Mouse (Mus musculus) midbrain, postnatal 0 days (tissue): ENCODE data around the gene Ahnak. TPM values are rescaled to one million over a fixed set of nuclear protein-coding genes. Genes with fewer than 3 reads are reported as not detected.
"Not testable (repeated sequence)": the region's sequence is repeated elsewhere in the genome, so short reads cannot be mapped to it uniquely, and the experiment has no call there.

ENCODE experiments used
- ATAC-seq: fragments of 200-750 bp; cut with Nextera tagmentation; 2 replicates; pipeline ENCODE4 v1.8.0; 2017; ENCODE audit warnings: moderate number of reproducible peaks, mild to moderate bottlenecking, moderate TSS enrichment, moderate library complexity; ENCODE audit not compliant: low FRiP score
- DNase-seq: peaks from one replicate; pipeline ENCODE4 v3.0.0-alpha.2; 2015; ENCODE audit warnings: low spot score
- H3K27ac ChIP-seq: fragments of 300-500 bp; sonication (generic); 2 replicates; pipeline ENCODE4 v1.5.1; 2014; ENCODE audit warnings: low read depth, mild to moderate bottlenecking, low read length, mixed read lengths
- H3K27me3 ChIP-seq: fragments of 300-500 bp; sonication (generic); 2 replicates; pipeline ENCODE4 v1.6.1; 2014; ENCODE audit warnings: low read length, control low read depth, mixed read lengths; ENCODE audit not compliant: insufficient read depth
- H3K36me3 ChIP-seq: fragments of 300-500 bp; sonication (generic); 2 replicates; pipeline ENCODE4 v1.6.1; 2014; ENCODE audit warnings: low read length, control low read depth, mixed read lengths; ENCODE audit not compliant: insufficient read depth
- H3K4me1 ChIP-seq: fragments of 300-500 bp; sonication (generic); 2 replicates; pipeline ENCODE4 v1.6.1; 2014; ENCODE audit warnings: mild to moderate bottlenecking, control low read depth, antibody characterized with exemption, low read length, mixed read lengths; ENCODE audit not compliant: insufficient read depth
- H3K4me2 ChIP-seq: fragments of 300-500 bp; sonication (generic); 2 replicates; pipeline ENCODE4 v1.6.1; 2014; ENCODE audit warnings: low read depth, mild to moderate bottlenecking, low read length, mixed read lengths; ENCODE audit not compliant: poor library complexity, severe bottlenecking
- H3K4me3 ChIP-seq: fragments of 300-500 bp; sonication (generic); 2 replicates; pipeline ENCODE4 v1.5.1; 2014; ENCODE audit warnings: low read depth, mild to moderate bottlenecking, low read length, moderate library complexity
- H3K9ac ChIP-seq: fragments of 300-500 bp; sonication (generic); replicated peaks from 2 replicates; pipeline ENCODE4 v1.6.1; 2014; ENCODE audit warnings: mild to moderate bottlenecking, low read length, moderate library complexity, mixed read lengths; ENCODE audit not compliant: poor library complexity, severe bottlenecking
- H3K9me3 ChIP-seq: fragments of 300-500 bp; sonication (generic); 2 replicates; pipeline ENCODE4 v1.6.1; 2016; ENCODE audit warnings: low read length, control low read depth
- CTCF ChIP-seq: IDR thresholded peaks from 2 replicates; pipeline ENCODE4 v1.5.1; 2016; ENCODE audit warnings: antibody characterized with exemption, mild to moderate bottlenecking
- WGBS: fragments of 180-500 bp; shearing (Covaris S2); extraction: QIAGEN DNeasy Blood & Tissue Kit; methylation state at CpG from one replicate; pipeline ENCODE4 v1.1.7; 2014; 5-methylcytosine and 5-hydroxymethylcytosine counted together
- polyA plus RNA-seq: library from polyadenylated mRNA; unstranded; fragments of >200 nt; fragmentation: Nextera tagmentation; extraction: Ambion mirVana; gene quantifications from 2 replicates; pipeline ENCODE4 v1.2.1, GENCODE M21; 2015
- total RNA-seq: library from RNA; depleted of rRNA; stranded (reverse); fragments of >200 nt; gene quantifications from 2 replicates; pipeline ENCODE4 v1.2.3, GENCODE M21; 2014; rRNA removed

The Ahnak gene
- total and polyA plus RNA-seq, 2 experiments from 2014 or later, result 4.4 to 13.0 TPM

DNA sequence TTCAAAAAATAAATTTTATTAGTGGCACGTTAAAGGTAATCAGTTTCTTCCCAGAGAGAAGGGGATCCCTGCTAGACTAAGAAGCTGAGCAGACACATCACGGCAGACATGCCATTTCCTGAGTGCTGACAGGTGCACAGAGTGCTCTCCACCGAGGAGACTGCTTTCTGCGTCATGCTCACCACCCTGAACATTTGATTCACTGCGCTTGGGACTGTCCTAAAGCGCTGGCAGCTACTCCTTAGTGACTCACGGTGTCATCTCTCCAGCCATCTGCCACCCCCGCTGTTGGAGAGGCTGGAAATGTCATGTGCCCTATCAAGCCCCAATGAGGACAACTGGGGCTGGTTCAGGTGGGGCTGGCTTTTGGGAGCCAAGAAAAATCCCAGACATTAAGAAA, 123.0 kb downstream of the Ahnak start:
- Histone ChIP-seq H3K27ac (no peak overlapping the region), H3K9me3 (no peaks in the 10 kb centered on the region), H3K27me3 (no peaks in the 10 kb centered on the region), H3K4me1 (no peaks in the 10 kb centered on the region), H3K9ac (no peak overlapping the region), H3K4me2 (no peak overlapping the region), H3K4me3 (no peak overlapping the region), H3K36me3 (peaks cover 20% of the 10 kb centered on the region)
- no peak for TF ChIP-seq CTCF
- DNase-seq (no peak), ATAC-seq (no peak)
- WGBS, result 74% methylated on average over 8 of the region's 8 CpGs

DNA sequence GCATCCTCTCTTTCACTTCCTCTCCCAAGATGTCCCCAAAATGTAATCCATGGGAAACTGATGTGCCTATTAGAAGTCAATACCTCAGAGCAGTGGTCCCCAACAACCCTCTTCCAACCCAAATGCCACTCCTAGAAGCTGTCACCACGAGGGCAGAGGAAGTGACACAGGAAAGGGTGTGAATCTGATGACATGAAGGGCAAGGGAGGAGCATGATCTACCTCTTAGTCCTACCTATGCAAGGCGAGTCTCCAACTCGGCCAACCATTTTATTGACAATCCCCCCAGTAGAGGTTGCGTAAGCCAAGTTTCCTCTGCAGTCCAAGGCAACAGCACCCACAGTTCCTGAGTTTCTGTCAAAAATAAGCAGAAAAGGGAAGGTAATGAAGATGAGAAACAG, 127.2 kb downstream of the Ahnak start:
- TF ChIP-seq CTCF, result no peak
- DNase-seq (no peak), ATAC-seq (no peak)
- no peaks in the 10 kb centered on the region for H3K27me3 ChIP-seq
- 80% methylated on average over 4 of the region's 4 CpGs for WGBS
- no peak overlapping the region for H3K4me3 ChIP-seq
- no peaks in the 10 kb centered on the region for H3K9me3 ChIP-seq
- H3K36me3 ChIP-seq, result peaks cover 23% of the 10 kb centered on the region
- H3K4me2 ChIP-seq, result no peak overlapping the region
- no peak overlapping the region for H3K9ac ChIP-seq
- no peak overlapping the region for H3K27ac ChIP-seq
- no peaks in the 10 kb centered on the region for H3K4me1 ChIP-seq

DNA sequence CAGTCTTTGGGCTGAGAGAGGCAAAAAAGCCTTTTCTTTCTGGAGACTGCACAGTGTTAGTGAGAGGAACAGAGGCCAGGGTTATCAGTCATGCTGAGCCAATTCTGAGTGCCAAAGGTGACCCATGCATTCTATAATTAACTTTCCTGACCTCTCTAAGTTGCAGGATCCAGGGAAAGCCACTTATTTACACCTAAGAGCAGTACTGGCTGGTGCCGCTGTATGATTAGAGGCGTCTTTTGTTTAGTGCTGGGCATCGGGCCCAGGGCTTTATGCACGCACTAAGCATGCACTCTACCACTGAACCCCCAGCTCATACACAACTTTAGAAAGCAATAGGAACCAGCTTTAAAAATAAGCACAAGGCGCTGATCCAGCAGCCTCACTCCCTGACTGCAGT, 128.2 kb downstream of the Ahnak start:
- WGBS, result 65% methylated on average over 5 of the region's 5 CpGs
- no peak overlapping the region for H3K4me2 ChIP-seq
- ATAC-seq (no peak), DNase-seq (no peak)
- no peaks in the 10 kb centered on the region for H3K4me1 ChIP-seq
- no peaks in the 10 kb centered on the region for H3K9me3 ChIP-seq
- no peak overlapping the region for H3K9ac ChIP-seq
- no peak for TF ChIP-seq CTCF
- H3K27me3 ChIP-seq, result no peaks in the 10 kb centered on the region
- peaks cover 23% of the 10 kb centered on the region for H3K36me3 ChIP-seq
- no peak overlapping the region for H3K27ac ChIP-seq
- H3K4me3 ChIP-seq, result no peak overlapping the region

DNA sequence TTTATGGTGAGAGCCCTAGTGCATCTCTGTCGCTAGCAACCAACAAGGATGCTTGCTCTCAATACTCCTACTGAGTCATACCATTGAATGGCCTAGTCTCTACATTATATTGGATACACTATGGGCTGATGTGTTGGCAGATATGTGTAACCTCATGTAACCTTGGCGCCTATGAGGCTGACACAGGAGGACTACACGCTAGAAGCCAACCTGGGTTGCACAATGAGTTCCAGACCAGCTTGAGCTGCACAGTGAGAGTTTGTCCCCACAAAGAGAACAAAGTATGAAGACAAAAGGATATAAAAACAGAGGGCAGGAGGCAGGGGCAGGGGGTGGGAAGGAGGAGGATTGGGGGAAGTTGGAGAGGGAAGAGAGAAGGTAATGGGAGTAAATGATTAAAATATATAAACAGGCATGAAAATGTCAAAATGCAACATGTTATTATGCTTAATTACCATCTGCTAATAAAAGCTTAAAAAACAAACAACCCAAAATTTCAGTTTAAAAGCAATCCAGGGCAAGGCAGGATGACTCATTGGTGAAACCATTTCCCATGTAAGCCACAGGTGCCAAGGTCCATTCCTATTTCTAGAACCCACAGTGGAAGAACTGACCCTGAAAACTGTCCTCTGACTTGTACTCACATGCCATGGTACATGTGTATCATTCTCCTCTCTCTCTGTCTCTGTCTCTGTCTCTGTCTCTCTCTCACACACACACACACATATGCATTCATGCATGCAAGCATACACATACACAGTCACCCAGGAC, 130.8 kb downstream of the Ahnak start:
- Histone ChIP-seq H3K4me2 (no peak overlapping the region), H3K36me3 (peaks cover 12% of the 10 kb centered on the region), H3K27ac (no peak overlapping the region), H3K27me3 (no peaks in the 10 kb centered on the region), H3K4me1 (no peaks in the 10 kb centered on the region), H3K9ac (no peak overlapping the region), H3K9me3 (no peaks in the 10 kb centered on the region), H3K4me3 (no peak overlapping the region)
- WGBS, result 87% methylated on average over 3 of the region's 3 CpGs
- DNase-seq, result no peak
- no peak for ATAC-seq
- TF ChIP-seq CTCF, result no peak

DNA sequence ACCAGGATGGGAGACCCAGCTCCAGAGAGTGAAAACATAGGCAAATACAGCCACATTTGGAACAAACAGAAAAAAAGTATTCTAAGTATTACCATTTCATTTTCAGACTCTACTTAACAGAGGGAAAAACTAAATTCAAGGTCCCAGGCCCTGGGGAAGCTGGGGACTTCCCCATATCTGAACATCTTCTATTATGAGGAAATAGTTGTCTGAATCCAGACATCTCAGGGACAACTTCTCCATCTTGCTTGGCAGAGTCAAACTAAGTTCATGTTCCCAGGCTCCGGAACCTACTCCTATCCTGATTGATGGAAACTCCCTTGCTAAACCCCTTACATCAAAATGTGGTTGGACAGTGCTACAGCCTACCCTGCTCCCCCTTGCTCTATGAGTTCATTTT, 133.3 kb downstream of the Ahnak start:
- ATAC-seq (no peak), DNase-seq (no peak)
- Histone ChIP-seq H3K9me3 (no peaks in the 10 kb centered on the region), H3K27me3 (no peaks in the 10 kb centered on the region), H3K36me3 (0 out of 2 replicates have a peak, but pooled peaks cover 2% of the 10 kb centered on the region), H3K4me1 (no peaks in the 10 kb centered on the region), H3K27ac (no peak overlapping the region), H3K9ac (no peak overlapping the region), H3K4me3 (no peak overlapping the region), H3K4me2 (no peak overlapping the region)
- TF ChIP-seq CTCF, result no peak
- 97% methylated on average over 1 of the region's 1 CpGs for WGBS

DNA sequence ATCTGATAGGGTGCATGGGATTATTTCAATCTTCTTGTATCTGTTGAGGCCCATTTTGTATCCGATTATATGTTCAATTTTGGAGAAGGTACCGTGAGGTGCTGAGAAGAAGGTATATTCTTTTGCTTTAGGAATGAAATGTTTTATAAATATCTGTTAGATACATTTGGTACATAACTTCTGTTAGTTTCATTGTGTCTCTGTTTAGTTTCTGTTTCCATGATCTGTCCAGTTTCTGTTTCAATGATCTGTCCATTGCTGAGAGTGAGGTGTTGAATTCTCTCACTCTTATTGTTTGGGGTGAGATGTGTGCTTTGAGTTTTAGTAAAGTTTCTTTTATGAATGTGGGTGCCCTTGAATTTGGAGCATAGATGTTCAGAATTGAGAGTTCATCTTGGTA, 134.9 kb downstream of the Ahnak start:
- H3K27ac ChIP-seq, H3K36me3 ChIP-seq, H3K27me3 ChIP-seq, H3K9ac ChIP-seq, H3K9me3 ChIP-seq, DNase-seq, H3K4me3 ChIP-seq, ATAC-seq, H3K4me1 ChIP-seq, H3K4me2 ChIP-seq: not testable (repeated sequence)
- 100% methylated on average over 2 of the region's 2 CpGs for WGBS

Other genes with a start within 250 kb of the Ahnak start
- not detected in 2 replicates for gene 1700092M07Rik, start 248.6 kb upstream of the Ahnak start, total RNA-seq
- 0.64 TPM in 1 of 2 replicates, not detected in the other for gene 1700092M07Rik, start 248.6 kb upstream of the Ahnak start, polyA plus RNA-seq
- gene Stx5a, start 247.9 kb upstream of the Ahnak start, total RNA-seq, result 112 and 147 TPM in 2 replicates
- gene Stx5a, start 247.9 kb upstream of the Ahnak start, polyA plus RNA-seq, result 104 and 106 TPM in 2 replicates
- gene Nxf1, start 232.2 kb upstream of the Ahnak start, total RNA-seq, result 67.4 and 75.6 TPM in 2 replicates
- gene Nxf1, start 232.2 kb upstream of the Ahnak start, polyA plus RNA-seq, result 90.0 and 92.8 TPM in 2 replicates
- gene Tmem223, start 218.3 kb upstream of the Ahnak start, total RNA-seq, result 210 and 320 TPM in 2 replicates
- 202 and 230 TPM in 2 replicates for gene Tmem223, start 218.3 kb upstream of the Ahnak start, polyA plus RNA-seq
- 20.4 and 27.3 TPM in 2 replicates for gene Tmem179b, start 214.8 kb upstream of the Ahnak start, total RNA-seq
- 19.1 and 21.1 TPM in 2 replicates for gene Tmem179b, start 214.8 kb upstream of the Ahnak start, polyA plus RNA-seq
- gene Taf6l, start 202.9 kb upstream of the Ahnak start, total RNA-seq, result 32.5 and 38.7 TPM in 2 replicates
- gene Taf6l, start 202.9 kb upstream of the Ahnak start, polyA plus RNA-seq, result 25.2 and 26.4 TPM in 2 replicates
- 67.2 and 67.5 TPM in 2 replicates for gene Polr2g, start 190.7 kb upstream of the Ahnak start, total RNA-seq
- 163 and 171 TPM in 2 replicates for gene Polr2g, start 190.7 kb upstream of the Ahnak start, polyA plus RNA-seq
- gene Zbtb3, start 186.7 kb upstream of the Ahnak start, total RNA-seq, result 6.0 and 6.2 TPM in 2 replicates
- 3.2 and 4.5 TPM in 2 replicates for gene Zbtb3, start 186.7 kb upstream of the Ahnak start, polyA plus RNA-seq
- gene Ttc9c, start 170.0 kb upstream of the Ahnak start, total RNA-seq, result 63.0 and 63.8 TPM in 2 replicates
- 38.8 and 45.3 TPM in 2 replicates for gene Ttc9c, start 170.0 kb upstream of the Ahnak start, polyA plus RNA-seq
- 25.9 and 36.2 TPM in 2 replicates for gene Hnrnpul2, start 169.3 kb upstream of the Ahnak start, total RNA-seq
- gene Hnrnpul2, start 169.3 kb upstream of the Ahnak start, polyA plus RNA-seq, result 4.6 and 5.5 TPM in 2 replicates
- gene AC129217.1, start 159.5 kb upstream of the Ahnak start, total RNA-seq, result 5.6 and 12.7 TPM in 2 replicates
- gene AC129217.1, start 159.5 kb upstream of the Ahnak start, polyA plus RNA-seq, result not detected in 2 replicates
- gene Bscl2, start 151.8 kb upstream of the Ahnak start, total RNA-seq, result 112 and 121 TPM in 2 replicates
- gene Bscl2, start 151.8 kb upstream of the Ahnak start, polyA plus RNA-seq, result 101 and 108 TPM in 2 replicates
- 103 and 119 TPM in 2 replicates for gene Gng3, start 150.1 kb upstream of the Ahnak start, total RNA-seq
- 746 and 809 TPM in 2 replicates for gene Gng3, start 150.1 kb upstream of the Ahnak start, polyA plus RNA-seq
- gene Lrrn4cl, start 138.5 kb upstream of the Ahnak start, total RNA-seq, result 2.7 and 3.5 TPM in 2 replicates
- gene Lrrn4cl, start 138.5 kb upstream of the Ahnak start, polyA plus RNA-seq, result 2.0 and 2.1 TPM in 2 replicates
- gene Ubxn1, start 117.8 kb upstream of the Ahnak start, total RNA-seq, result 73.5 and 73.8 TPM in 2 replicates
- 142 and 143 TPM in 2 replicates for gene Ubxn1, start 117.8 kb upstream of the Ahnak start, polyA plus RNA-seq
- 22.6 and 26.5 TPM in 2 replicates for gene Uqcc3, start 108.4 kb upstream of the Ahnak start, total RNA-seq
- 64.2 and 65.0 TPM in 2 replicates for gene Uqcc3, start 108.4 kb upstream of the Ahnak start, polyA plus RNA-seq
- gene Lbhd1, start 105.6 kb upstream of the Ahnak start, total RNA-seq, result 4.2 and 6.6 TPM in 2 replicates
- gene Lbhd1, start 105.6 kb upstream of the Ahnak start, polyA plus RNA-seq, result 17.7 and 20.6 TPM in 2 replicates
- not detected in 2 replicates for gene Gm49403, start 105.4 kb upstream of the Ahnak start, total RNA-seq
- gene Gm49403, start 105.4 kb upstream of the Ahnak start, polyA plus RNA-seq, result not detected in 2 replicates
- gene 1810009A15Rik, start 100.4 kb upstream of the Ahnak start, total RNA-seq, result 17.8 and 23.7 TPM in 2 replicates
- 29.2 and 32.9 TPM in 2 replicates for gene 1810009A15Rik, start 100.4 kb upstream of the Ahnak start, polyA plus RNA-seq
- gene Gm49416, start 100.4 kb upstream of the Ahnak start, total RNA-seq, result 3.8 TPM in 1 of 2 replicates, not detected in the other
- not detected in 2 replicates for gene Gm49416, start 100.4 kb upstream of the Ahnak start, polyA plus RNA-seq
- 30.3 and 37.8 TPM in 2 replicates for gene Ints5, start 96.3 kb upstream of the Ahnak start, total RNA-seq
- gene Ints5, start 96.3 kb upstream of the Ahnak start, polyA plus RNA-seq, result 20.2 and 21.8 TPM in 2 replicates
- gene Ganab, start 91.2 kb upstream of the Ahnak start, total RNA-seq, result 86.9 and 88.5 TPM in 2 replicates
- gene Ganab, start 91.2 kb upstream of the Ahnak start, polyA plus RNA-seq, result 49.4 and 49.8 TPM in 2 replicates
- 111 TPM in 2 replicates for gene B3gat3, start 68.9 kb upstream of the Ahnak start, total RNA-seq
- 95.5 and 99.7 TPM in 2 replicates for gene B3gat3, start 68.9 kb upstream of the Ahnak start, polyA plus RNA-seq
- gene Rom1, start 59.9 kb upstream of the Ahnak start, total RNA-seq, result 3.0 and 6.3 TPM in 2 replicates
- 2.7 and 3.5 TPM in 2 replicates for gene Rom1, start 59.9 kb upstream of the Ahnak start, polyA plus RNA-seq
- gene Eml3, start 59.7 kb upstream of the Ahnak start, total RNA-seq, result 6.3 and 9.3 TPM in 2 replicates
- gene Eml3, start 59.7 kb upstream of the Ahnak start, polyA plus RNA-seq, result 8.7 and 9.0 TPM in 2 replicates
- 64.3 and 65.6 TPM in 2 replicates for gene Mta2, start 47.4 kb upstream of the Ahnak start, total RNA-seq
- 73.6 and 77.9 TPM in 2 replicates for gene Mta2, start 47.4 kb upstream of the Ahnak start, polyA plus RNA-seq
- gene Tut1, start 35.4 kb upstream of the Ahnak start, total RNA-seq, result 18.1 and 19.0 TPM in 2 replicates
- 15.1 and 18.4 TPM in 2 replicates for gene Tut1, start 35.4 kb upstream of the Ahnak start, polyA plus RNA-seq
- gene Eef1g, start 22.2 kb upstream of the Ahnak start, total RNA-seq, result 496 and 583 TPM in 2 replicates
- gene Eef1g, start 22.2 kb upstream of the Ahnak start, polyA plus RNA-seq, result 258 and 265 TPM in 2 replicates
- not detected in 2 replicates for gene Scgb1a1, start 98.7 kb downstream of the Ahnak start, total RNA-seq
- not detected in 2 replicates for gene Scgb1a1, start 98.7 kb downstream of the Ahnak start, polyA plus RNA-seq
- gene Asrgl1, start 146.4 kb downstream of the Ahnak start, total RNA-seq, result 30.3 and 33.4 TPM in 2 replicates
- 45.4 and 46.9 TPM in 2 replicates for gene Asrgl1, start 146.4 kb downstream of the Ahnak start, polyA plus RNA-seq